Mouse (Mus musculus) neural tube, embryonic 10.5 days (tissue): ENCODE measurements at regions not wholly inside any gene's neighbourhood (a gene's known extent, or its start where the extent isn't known, plus 50 kb on each side); places are given as distances from the start of the nearest gene placed in this dataset.

Experiments
- DNase-seq: peaks from one replicate; pipeline ENCODE4 v3.0.0-alpha.2; 2017; ENCODE audit warnings: low spot score; ENCODE audit errors: extremely low spot score

DNA sequence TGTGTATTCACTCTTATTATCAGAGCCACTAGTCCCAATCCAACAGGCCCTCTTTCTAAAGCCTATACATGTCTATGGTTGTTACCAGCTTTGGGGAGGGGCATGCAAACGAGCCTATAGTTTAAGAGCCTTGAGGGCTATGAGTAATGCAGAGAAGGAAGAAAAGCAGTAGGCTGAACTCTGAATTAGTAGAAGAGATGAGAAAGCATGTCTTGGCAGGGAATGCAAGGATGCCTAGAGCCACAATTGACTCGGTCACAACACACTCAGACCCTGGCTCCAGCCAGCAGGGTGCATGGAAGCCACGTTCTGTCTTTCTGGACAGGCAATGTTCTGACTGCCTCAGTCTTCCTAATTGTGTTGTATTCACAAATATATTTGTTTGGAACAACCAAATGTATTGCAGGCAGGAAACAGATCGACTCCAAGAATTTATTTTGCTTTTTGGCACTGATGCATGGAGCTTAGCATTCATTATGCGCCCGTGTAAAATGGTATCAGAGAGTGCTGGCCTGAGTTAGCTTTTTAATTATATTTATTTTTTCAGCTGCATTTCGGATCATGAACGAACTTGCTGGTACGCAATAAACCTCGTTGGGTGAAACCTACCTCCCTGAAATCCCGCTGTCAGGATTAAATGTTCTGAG lies 110.2 kb downstream of the Rybp start:
- DNase-seq, result no peak

DNA sequence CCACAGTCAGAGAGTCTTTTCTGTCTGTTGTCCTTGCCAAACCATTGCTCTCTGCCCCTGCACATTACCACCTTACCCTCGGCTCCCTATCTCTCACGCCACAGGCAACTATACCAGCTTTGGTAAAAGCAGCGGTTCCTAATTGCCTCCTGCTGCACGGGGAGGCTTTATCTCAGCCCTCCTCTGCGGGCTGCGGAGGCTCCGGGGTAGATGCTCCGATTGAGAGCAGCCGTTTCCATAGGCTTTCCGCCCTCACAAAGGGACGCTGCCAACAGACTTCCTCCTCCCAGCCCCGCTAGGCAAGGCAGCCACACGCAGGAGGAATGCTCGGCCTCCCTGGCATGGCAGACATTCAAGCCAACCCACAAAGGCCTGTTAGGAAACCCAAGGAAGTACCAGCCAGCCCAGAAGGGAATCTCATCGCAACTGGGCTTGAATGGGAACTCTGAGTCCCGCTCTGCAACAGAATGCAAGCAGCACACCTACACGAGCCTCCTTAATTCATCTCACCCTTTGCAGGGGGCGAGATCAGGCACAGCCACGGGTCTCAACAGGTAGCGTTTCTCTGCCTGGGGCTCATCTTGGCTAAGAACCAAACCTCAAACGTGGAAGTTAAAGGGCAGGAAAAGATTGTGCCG lies 116.5 kb downstream of the Rybp start:
- peak; percentile 42 for DNase-seq

DNA sequence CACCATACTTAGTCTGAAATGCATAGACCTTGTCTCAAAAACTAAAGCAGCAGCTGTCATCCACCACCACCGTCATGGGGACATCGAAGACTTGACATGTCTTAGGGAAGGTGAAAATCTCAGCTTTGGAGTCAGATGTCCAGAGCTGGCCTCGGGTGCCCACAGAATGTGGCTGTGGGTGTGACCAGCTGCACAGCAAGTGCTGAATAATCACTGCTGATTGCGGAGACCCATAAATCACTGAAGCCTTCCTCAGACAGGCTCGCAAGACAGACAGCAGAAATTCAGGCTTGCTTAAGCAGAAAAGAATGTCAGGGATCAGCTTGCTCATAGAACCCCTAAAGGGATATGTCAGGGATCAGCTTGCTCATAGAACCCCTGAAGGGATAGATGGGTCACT lies 120.0 kb downstream of the Rybp start:
- no peak for DNase-seq

DNA sequence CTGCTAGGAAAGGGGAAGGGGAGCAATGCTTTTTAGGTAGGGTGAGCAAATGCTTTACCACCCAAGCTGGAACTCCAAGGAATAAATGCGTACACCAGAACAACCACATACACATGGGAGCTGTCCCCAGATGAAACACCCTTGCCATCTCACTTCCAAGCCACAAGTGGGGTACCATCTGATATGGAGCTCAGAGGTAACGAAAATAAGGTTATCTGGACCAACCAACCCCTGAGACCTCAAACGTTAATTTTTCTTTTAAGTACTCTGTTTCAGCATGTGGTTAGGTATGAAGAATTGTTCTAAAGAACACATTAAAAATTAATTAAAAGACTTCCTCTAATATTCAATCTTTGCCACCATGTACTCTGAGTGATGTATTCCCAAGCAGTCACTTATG lies 121.5 kb downstream of the Rybp start:
- DNase-seq, result no peak

DNA sequence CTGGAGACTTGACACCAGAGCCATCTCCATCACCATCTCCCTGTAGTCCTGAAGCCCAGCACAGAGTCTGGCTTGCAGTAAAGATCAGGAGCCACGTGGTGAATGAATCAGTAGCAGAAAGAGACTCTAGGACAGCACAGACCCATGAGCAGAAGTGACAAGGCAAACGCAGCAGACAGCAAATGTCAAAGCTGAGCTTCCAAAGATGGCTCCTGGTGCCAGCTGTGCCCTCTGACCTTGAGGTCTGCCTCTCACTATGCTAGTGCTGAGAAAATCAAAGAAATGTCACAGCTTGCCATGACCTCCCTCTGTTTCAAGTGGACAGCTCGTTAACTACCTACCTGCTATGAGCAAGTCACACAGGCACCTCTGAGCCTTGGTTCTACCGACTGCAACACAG lies 123.1 kb downstream of the Rybp start:
- DNase-seq, result peak; percentile 39

DNA sequence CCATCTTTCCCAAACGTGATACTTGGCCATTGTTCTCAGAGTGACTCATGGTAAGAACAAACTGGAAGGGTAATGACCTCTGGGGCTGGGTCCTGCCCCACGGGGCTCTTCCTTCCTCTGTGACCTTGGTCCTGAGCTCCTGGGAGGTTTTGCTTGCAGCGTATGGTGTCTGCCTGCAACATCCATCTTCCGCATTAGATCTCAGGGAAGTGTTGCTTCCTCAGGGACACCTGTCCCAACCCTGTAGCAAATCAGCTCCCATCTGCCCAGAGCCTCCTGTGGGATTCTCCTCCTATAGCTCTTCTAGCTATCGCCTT lies 123.5 kb downstream of the Rybp start:
- DNase-seq, result no peak

DNA sequence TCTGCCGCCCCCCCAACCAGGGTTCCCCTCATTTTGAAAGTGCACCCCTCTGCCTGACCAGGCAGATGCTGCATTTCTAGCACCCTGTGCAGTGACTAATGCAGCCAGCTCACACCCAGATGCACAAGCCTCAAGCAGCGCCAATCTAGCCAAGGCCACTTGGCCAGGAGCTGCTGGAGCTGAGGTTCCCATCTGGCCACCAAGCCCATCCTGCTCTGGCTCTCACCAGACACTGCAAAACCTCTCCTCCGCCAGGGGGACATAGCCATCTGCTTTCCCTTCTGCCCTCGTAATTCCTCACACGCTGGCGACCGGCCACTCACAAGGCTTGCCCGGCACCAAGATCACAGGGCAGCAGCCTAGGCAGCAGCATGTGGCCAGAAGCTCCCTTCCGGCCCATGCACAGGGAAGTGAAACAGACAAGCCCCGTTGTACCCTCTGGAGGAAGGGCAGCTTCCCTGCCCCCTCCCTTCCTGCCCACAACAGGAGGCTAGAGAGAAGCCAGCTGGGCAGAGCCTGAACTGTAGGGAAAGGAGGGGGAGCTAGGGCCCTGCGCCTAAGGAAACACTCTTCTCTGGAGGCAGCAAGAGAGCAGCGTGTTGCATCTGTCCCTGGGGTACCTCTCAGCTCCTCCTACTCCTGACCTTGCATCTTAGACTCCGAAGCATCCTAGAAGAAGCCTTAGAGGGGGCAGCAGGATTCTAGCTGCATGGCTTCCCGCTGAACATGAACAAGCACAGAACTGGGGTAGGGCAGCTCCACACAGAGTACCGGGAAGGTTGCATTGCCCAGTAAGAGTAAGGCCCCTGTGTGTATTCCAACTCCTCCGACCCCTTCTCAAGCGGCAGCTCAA lies 124.1 kb downstream of the Rybp start:
- peak; percentile 81 for DNase-seq

DNA sequence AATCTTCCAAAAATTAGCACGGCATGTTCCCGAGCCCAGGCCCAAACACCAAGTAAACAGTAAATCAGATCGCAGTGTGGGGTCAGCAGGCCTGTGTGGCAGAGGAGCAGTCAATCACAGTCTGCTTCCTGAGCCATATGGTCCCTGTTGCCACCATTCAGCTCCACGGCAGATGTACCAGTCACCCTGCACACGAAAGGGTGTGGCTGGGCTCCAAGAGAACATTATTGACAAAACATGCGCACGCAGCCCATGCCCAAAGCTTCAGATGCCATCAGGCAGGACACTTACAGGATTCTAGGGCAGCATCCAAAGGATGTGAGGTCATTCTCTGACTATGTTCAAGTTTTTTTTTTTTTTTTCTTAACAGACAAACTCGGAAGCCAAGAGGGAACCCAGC lies 126.6 kb downstream of the Rybp start:
- DNase-seq, result no peak

DNA sequence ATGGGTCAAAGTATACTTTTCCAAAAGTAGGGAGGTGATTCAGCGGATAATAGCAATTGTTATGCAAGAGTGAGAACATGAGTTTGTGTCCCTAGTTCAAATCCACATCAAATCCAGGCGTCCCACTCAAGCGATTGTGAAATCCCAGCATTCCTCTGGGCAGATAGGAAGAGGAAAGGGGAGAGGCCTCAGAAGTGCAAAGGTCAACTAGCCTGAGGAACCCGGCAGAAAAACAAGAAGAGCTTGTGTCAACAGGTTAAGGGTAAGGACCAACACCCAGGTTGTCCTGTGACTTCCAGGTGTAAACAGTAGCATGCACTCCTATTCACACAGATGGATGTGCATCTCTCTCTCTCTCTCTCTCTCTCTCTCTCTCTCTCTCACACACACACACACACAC lies 127.5 kb downstream of the Rybp start:
- DNase-seq, result no peak

DNA sequence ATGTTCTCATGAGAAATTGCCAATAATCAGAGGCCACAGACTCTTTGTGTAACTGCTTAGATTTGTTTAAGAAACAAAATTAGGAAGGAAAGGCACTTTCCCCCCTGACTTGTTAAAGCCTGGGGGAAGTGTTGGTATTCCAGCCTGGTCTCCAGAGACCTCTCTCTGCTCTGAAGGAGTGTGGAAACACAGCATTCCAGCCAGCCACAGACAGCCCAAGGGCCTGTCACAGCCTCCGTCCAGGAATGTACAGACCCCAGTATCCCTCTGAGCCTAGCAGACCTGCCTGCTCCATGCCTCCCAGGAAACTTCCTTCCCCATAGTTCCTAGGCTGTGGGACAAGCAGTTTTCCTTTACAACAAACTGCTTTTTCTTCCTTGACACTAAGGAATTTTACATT lies 128.0 kb downstream of the Rybp start:
- DNase-seq, result no peak

DNA sequence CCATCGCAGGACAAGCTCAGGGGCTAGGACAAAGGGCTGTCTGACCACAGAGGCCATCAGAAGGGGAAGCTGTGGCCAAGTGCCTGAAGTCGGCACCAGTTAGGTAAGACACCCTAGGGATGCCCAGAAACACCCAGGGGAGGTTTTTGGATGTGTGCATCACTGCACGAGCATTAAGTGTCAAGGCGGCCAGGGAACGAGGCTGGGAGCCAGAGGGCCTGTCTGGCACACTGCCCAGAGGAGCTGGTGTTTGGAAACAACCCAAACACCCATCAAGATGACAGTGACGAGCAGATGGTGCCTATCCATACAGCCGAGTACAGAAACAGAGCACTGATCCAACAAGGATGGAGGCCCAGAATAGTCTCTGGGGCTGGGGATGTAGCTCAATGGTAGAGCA lies 130.0 kb downstream of the Rybp start:
- DNase-seq, result no peak

DNA sequence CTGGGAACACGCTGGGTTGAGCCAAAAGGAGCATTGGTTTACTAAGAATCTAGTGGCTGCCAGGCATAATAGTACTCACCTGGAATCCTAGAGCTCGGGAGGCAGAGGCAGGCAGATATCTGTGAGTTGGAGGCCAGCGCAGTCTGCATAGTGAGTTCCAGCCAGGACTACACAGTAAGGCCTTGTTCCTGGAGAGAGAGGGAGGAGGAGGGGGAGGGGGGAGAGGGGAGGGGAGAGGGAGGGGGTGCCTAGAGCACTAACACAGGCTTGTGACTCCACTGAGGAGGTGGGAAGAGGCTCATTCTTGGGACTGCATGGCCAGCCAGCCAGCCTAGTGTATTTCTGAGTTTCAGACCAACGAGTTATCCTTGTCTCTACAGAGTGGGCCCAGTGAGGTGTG lies 131.1 kb downstream of the Rybp start:
- DNase-seq, result no peak

DNA sequence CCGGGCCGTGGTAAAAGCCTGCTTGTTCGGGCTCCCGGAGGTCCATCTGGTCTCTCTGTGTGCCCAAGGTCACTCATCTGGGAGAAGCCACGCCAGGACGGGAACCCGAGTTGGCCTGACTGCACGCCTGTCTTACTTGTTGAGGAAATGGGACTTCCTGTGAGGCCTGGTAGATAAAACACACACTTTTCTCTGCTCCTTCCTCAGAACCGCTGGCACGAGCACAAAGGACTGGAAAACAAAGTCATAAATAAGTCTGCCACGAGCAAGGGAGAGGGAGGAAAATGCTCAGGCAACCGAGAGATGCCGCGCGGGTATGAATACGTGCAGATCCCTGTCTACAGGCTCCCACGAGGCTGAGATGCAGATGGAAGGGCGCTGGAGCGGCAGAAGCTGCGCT lies 131.6 kb downstream of the Rybp start:
- DNase-seq, result no peak

DNA sequence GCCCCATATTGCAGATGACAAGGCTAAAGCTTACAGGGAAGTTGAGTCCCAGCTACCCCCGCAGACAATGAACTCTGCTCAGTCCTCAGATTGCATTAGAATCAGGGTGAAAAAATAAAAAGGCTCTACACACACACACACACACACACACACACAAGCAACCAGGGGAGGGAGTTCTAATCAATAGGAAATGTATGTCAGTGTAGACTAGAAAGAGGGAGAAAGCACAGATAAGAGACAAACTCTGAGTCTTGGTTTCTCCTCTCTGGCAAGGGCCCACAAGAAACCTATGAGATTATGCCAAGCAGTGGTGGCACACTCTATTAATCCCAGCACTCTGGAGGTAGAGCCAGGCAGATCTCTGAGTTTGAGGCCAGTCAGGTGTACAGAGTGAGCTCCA lies 135.8 kb downstream of the Rybp start:
- no peak for DNase-seq

DNA sequence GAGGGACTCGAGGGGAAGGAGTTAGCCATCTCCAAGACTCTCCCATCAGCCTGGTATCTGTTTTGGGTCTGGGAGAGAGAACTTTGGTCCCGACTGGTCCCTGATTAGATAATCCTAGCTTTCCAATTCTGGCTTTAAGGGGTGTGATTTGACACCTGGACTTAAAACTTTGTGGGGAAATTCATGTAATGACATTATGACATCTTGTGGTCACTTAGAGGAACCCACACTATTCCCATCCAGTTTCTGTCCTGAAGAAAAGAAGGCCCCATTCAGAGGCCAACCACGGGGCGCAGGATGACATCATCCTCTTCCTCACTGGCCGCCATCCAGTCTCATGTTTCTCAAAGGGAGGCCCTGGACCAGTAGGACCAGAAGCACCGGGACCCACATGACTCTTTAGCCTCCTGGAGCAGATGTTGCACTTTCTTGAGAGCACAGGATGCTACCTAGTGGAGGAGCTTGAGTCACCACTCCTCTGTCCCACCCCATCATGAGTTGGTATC lies 136.5 kb downstream of the Rybp start:
- no peak for DNase-seq

DNA sequence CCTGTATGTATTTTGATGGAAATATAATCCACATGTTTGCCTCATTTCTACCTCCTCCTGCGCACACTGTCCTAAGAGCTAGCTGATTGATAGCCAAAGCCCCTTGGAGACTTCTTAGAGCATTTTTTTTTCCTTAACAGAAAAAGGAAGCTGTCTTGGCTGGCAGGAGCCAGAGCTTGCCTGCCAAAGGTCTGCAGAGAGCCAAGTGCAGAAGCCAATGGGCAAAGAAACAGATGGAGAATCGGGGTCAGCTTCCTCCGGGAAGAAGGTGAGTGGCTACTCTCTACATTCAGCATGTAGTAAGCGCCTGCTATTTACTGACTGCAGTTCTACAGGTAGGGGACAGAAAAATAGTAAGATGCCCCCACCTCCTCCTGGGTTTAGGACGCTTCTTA lies 137.8 kb downstream of the Rybp start:
- DNase-seq, result no peak

DNA sequence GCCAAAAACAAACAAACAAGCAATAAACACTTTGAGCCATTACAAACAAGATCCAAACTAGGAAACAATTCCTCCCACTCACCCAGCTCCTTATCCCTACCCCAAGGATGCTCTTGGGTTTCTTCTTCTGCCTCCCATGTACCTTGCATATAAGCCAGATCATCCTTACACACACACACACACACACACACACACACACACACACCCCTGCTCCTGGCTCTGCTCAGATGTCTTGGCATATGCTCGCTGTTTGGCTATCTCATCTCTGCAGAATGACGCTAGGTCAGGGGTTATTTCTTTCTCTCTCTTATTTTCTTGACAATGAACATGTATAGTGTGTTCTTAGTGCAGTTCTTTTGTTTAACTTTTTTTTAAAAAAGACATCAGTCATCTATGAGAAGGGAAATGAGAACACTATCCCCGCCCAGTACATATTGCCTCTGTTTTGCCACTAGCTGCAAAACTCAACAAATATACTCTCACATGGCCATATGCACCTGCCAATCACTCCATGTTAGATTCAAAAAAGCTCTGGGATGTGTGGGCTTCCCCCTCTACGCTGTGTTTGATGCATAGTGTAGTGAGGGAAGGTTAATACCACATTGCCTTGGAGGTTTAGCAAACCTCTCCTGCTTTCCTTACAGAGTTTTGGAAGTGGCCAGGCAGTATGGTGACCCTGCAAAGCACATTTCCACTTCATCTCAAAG lies 138.4 kb downstream of the Rybp start:
- no peak for DNase-seq

DNA sequence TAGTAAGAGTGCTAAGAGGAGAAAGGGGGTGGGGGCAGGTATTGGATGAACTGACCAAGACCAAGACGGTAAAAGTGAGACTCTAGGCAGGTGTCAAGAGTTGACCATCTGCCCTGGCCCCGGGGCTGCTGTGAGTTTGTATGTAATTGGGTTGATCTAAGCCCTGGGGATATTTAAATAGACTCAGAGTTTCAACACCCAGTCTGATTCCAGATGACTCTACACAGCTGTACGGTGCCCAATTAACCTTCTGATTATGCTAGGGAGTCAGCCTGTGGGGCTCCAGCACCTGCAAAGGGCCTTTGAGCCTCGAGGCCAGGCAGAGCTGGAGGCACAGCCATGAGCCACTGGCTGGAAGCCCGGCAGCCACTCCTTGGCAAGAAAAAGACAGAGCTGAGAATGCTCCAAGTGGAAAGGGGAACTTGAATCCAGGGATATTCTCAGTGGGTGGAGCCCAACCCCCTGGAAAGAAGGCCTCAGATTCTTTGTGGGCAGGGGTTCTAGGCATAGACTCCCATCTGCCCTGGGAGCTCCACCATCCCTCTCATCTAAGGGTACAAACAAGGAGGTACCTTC lies 140.8 kb downstream of the Rybp start:
- no peak for DNase-seq

DNA sequence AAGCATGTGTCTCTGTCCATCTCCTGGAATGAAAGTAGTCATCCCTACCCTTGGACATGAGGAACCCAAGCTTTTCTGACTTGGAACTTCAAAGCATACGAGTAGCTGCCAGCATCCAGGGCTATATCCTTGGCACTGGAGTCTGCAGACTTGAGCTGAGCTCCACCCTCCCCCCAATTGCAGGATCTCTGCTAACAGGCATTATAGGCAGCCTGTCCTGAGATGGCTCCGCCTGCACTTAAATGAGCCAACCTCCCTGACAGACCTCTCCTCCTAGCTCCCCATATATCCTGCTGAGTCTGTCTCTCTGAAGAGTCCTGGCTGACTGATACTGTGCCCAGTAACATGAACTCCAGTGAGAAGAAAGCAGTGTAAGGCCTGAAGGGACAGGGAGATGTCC lies 141.4 kb downstream of the Rybp start:
- DNase-seq, result no peak

DNA sequence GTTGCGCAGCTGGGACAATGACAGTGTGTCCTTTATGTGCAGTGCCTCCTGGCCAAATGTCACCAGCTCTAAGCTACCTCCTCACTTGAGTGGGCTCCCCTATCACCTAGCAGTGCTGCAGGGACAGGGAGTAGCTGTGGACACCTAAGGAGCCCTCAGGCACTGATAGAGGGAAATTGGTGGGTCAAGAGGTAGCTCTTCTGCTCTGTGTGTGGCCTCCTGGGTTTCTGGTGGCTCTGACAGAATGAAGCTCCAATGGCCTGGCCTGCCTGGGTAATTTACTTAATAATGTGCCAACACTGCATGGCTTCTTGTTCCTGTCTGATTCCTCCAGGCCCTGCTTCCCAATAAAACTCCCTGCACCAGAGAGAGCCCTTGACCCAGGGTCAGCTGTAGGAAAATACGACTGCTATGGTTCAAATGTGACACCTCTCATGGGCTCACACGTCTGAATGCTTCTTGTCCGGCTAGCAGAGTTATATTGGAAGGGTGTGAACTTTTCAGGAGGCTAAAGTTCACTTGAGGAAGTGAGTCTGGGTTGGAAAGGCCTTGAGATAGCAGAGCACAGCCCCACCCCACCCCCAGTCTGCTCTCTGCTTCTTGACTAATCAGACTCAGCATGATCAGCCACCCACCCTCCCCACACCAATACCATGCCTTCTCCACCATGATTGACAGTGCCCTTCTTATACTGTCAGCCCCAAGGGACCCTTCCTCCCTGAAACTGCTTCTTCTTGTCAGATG lies 142.6 kb downstream of the Rybp start:
- no peak for DNase-seq
